Mouse (Mus musculus) brain, embryonic 14.5 days (tissue): ENCODE data around the gene Abhd16b. TPM values are rescaled to one million over a fixed set of nuclear protein-coding genes. Genes with fewer than 3 reads are reported as not detected.

Experiments
- DNase-seq: peaks from one replicate; pipeline ENCODE4 v3.0.0-alpha.2; 2011; ENCODE audit warnings: low read depth
- CTCF ChIP-seq: fragments of 200-500 bp; IDR thresholded peaks from 2 replicates; pipeline ENCODE4 v1.5.1; 2012; ENCODE audit warnings: inconsistent platforms, mild to moderate bottlenecking, moderate library complexity, borderline replicate concordance; ENCODE audit not compliant: insufficient read depth, insufficient read length; ENCODE audit errors: extremely low read depth
- POLR2A ChIP-seq: fragments of 200-500 bp; IDR thresholded peaks from 2 replicates; pipeline ENCODE4 v1.6.1; 2012; ENCODE audit warnings: mild to moderate bottlenecking, inconsistent platforms, borderline replicate concordance; ENCODE audit not compliant: poor library complexity, insufficient read depth, insufficient read length, severe bottlenecking; ENCODE audit errors: extremely low read depth
- polyA plus RNA-seq: library from polyadenylated mRNA; depleted of rRNA; stranded (reverse); fragments of >200 nt; gene quantifications from 2 replicates; pipeline ENCODE4 v1.2.3, GENCODE M21; 2012; rRNA removed

The Abhd16b gene
- not detected in 2 replicates for polyA plus RNA-seq

GRCm38 (mm10) chr2:181493156-181493927 is at the start of gene Abhd16b:
Abhd16b (plus strand) TSS chr2:181493206.
- no peak for DNase-seq
- no peak for TF ChIP-seq POLR2A
- no peak for TF ChIP-seq CTCF

GRCm38 (mm10) chr2:181452181-181452580 is 40.8 kb upstream of the Abhd16b start:
- no peak for DNase-seq
- TF ChIP-seq POLR2A = no peak
- no peak for TF ChIP-seq CTCF

- no peak for DNase-seq
- no peak for TF ChIP-seq POLR2A
Observed at GRCm38 (mm10) chr2:181453274-181453673, 39.7 kb upstream of the Abhd16b start.

GRCm38 (mm10) chr2:181455899-181456298 is 37.1 kb upstream of the Abhd16b start:
- TF ChIP-seq POLR2A (no peak), CTCF (no peak)
- peak; percentile 4 for DNase-seq

GRCm38 (mm10) chr2:181457831-181458230 is 35.2 kb upstream of the Abhd16b start:
- TF ChIP-seq POLR2A (no peak), CTCF (no peak)
- peak; percentile 25 for DNase-seq

- DNase-seq = peak; percentile 29
Observed at GRCm38 (mm10) chr2:181458411-181459152, 34.4 kb upstream of the Abhd16b start.

GRCm38 (mm10) chr2:181459153-181459672 is 33.8 kb upstream of the Abhd16b start, which contains the start of gene Zbtb46:
Zbtb46 (minus strand) TSS chr2:181459426.
- TF ChIP-seq CTCF = no peak
- TF ChIP-seq POLR2A = peak; percentile 57; the same call in 1 of the 2 replicates
- peak; percentile 84 for DNase-seq

More at GRCm38 (mm10) chr2:181458411-181459152, 34.4 kb upstream of the Abhd16b start:
- TF ChIP-seq POLR2A = no peak
- TF ChIP-seq CTCF = no peak

GRCm38 (mm10) chr2:181459673-181460621 is 33.1 kb upstream of the Abhd16b start:
- no peak for TF ChIP-seq CTCF
- no peak for TF ChIP-seq POLR2A
- peak; percentile 55 for DNase-seq

GRCm38 (mm10) chr2:181461536-181462100 is 31.4 kb upstream of the Abhd16b start:
- TF ChIP-seq POLR2A = no peak
- no peak for TF ChIP-seq CTCF
- no peak for DNase-seq

- no peak for TF ChIP-seq CTCF
- no peak for TF ChIP-seq POLR2A
- DNase-seq = no peak
Observed at GRCm38 (mm10) chr2:181462604-181463003, 30.4 kb upstream of the Abhd16b start.
